ENCODE assay signal across 9 mouse cellular contexts in the genomic region with DNA sequence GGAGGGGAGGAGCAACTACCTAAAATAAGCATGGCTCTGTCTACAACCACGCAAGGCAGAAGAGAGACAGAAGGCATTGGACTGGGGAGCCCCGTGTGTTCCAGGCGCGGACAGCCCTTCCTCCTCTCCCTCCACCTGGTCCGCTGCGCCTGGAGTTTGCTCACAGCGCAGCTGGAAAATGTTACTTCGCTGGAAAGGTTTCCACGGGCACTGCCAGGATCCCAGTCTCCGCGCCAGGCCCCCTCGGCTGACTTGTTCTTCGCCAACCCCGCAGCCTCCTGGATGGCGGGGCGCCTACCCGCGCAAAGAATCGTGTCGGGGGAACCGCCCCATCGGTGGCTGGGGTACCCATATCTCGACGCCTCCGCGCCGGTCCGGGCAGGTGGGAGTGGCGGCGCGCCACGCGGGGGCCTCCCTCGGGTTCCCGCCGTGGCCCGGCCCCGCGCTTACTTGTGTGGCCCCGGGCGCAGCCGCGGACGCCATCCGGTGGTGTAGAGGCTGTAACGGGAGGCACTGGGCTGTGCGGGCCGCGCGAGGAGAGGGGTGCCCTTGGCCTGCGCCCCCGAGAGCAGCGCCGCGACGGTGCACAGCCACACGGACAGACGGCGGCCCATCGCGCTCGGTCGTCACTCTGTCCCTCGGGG. TPM values are rescaled to one million over a fixed set of nuclear protein-coding genes. Genes with fewer than 3 reads are reported as not detected.
A peak's percentile ranks its signal among the peaks of the same experiment; 100 is the strongest.
DNase-seq lines count a peak whose midpoint lies in the region; ATAC-seq lines count a peak whose summit lies in the region.
"Had no signal": no experiment of that assay in that cellular context is flagged by ENCODE, and none has a peak within 500 bp of the region (broad histone marks: within the 10 kb centered on the region; RNA-seq: fewer than 3 reads in every experiment).

No protein-coding gene starts in this region.

- no peak for DNase-seq in kidney, adult 9 months
- peak; percentile 18 for DNase-seq in embryo, embryonic 10 days (ENCODE audit: low spot score)
- DNase-seq in heart, postnatal 10 days = peak; percentile 24 to 39
- DNase-seq in midbrain, embryonic 10.5 days (ENCODE audit: low spot score) = peak; percentile 48
- DNase-seq in MN1 (ENCODE audit: low spot score) = no peak
- DNase-seq in layer of hippocampus, adult 11-12 months (ENCODE audit: low spot score) = no peak

- peaks cover 21% of the 10 kb centered on the region for H3K4me1 ChIP-seq in kidney, embryonic 15.5 days
- H3K4me1 ChIP-seq in midbrain, embryonic 10.5 days = peaks cover 19% of the 10 kb centered on the region

- peak overlapping the region; percentile 92 for H3K4me2 ChIP-seq in kidney, embryonic 15.5 days

- no peaks in the 10 kb centered on the region for H3K9me3 ChIP-seq in kidney, embryonic 15.5 days (replicated peaks)
- H3K9me3 ChIP-seq in midbrain, embryonic 10.5 days (replicated peaks) = no peaks in the 10 kb centered on the region

- intact Hi-C loops in heart, postnatal 10 days (cut with DNase I) = no loop called here

- H3K27me3 ChIP-seq in kidney, embryonic 15.5 days = peaks cover 53% of the 10 kb centered on the region
- H3K27me3 ChIP-seq in midbrain, embryonic 10.5 days (ENCODE audit: low read depth, poor library complexity, severe bottlenecking) = peaks cover 92% of the 10 kb centered on the region

- peak; percentile 77 for ATAC-seq in kidney, embryonic 15.5 days (replicated peaks; ENCODE audit: low FRiP score)
- no peak for ATAC-seq in megakaryocyte-erythroid progenitor cell, adult 5-6 weeks (replicated peaks; ENCODE audit: low FRiP score, low TSS enrichment, poor library complexity, severe bottlenecking)

- no peak overlapping the region for H3K27ac ChIP-seq in kidney, embryonic 15.5 days
- peak overlapping the region; percentile 84 for H3K27ac ChIP-seq in midbrain, embryonic 10.5 days (replicated peaks)

- peak overlapping the region; percentile 58 for H3K4me3 ChIP-seq in kidney, embryonic 15.5 days (replicated peaks)
- H3K4me3 ChIP-seq in midbrain, embryonic 10.5 days = peak overlapping the region; percentile 66

- WGBS in kidney, embryonic 15.5 days = 1% methylated on average over 56 of the region's 64 CpGs
- WGBS in midbrain, embryonic 10.5 days = 3% methylated on average over 64 of the region's 64 CpGs

- H3K9ac ChIP-seq in kidney, embryonic 15.5 days = peak overlapping the region; percentile 50

- 0 out of 2 replicates have a peak, but pooled peaks cover under 1% of the 10 kb centered on the region for H3K36me3 ChIP-seq in kidney, embryonic 15.5 days
- peaks cover 24% of the 10 kb centered on the region for H3K36me3 ChIP-seq in midbrain, embryonic 10.5 days
- H3K36me3 ChIP-seq: G1E had no signal

RNA-seq across cellular contexts. Expression of a gene that starts 0.4 kb away (rescaled TPM):
- 7.0 and 14.8 TPM in 2 replicates for polyA plus RNA-seq in kidney, embryonic 15.5 days (2015; fragmentation: Nextera tagmentation; extraction: Ambion mirVana)
- total RNA-seq in heart, postnatal 10 days (2021) = 10 to 100 TPM; 13.0 to 14.5 TPM
- 4.5 and 6.0 TPM in 2 replicates for polyA plus RNA-seq in midbrain, embryonic 10.5 days (2016; fragmentation: Nextera tagmentation; extraction: Ambion mirVana)
- total RNA-seq in megakaryocyte-erythroid progenitor cell, adult 5-6 weeks (2014; fragmentation: Nextera tagmentation) = not detected in 2 replicates
- total RNA-seq in megakaryocyte-erythroid progenitor cell, adult 5-6 weeks (2017) = not detected in 2 replicates
- polyA plus RNA-seq: G1E had no signal

RNA-seq across cellular contexts. Expression of a gene that starts 31.2 kb away (rescaled TPM):
- polyA plus RNA-seq in kidney, embryonic 15.5 days (2015; fragmentation: Nextera tagmentation; extraction: Ambion mirVana) = 3.0 and 3.8 TPM in 2 replicates
- total RNA-seq in heart, postnatal 10 days (2021) = 1 to 10 TPM; 2.3 to 5.1 TPM
- 0.25 and 0.29 TPM in 2 replicates for polyA plus RNA-seq in midbrain, embryonic 10.5 days (2016; fragmentation: Nextera tagmentation; extraction: Ambion mirVana)
- not detected in 2 replicates for total RNA-seq in megakaryocyte-erythroid progenitor cell, adult 5-6 weeks (2014; fragmentation: Nextera tagmentation)
- not detected in 2 replicates for total RNA-seq in megakaryocyte-erythroid progenitor cell, adult 5-6 weeks (2017)

RNA-seq across cellular contexts. Expression of a gene that starts 38.9 kb away (rescaled TPM):
- 13.9 and 14.5 TPM in 2 replicates for polyA plus RNA-seq in kidney, embryonic 15.5 days (2015; fragmentation: Nextera tagmentation; extraction: Ambion mirVana)
- 10 to 100 TPM; 39.1 to 56.8 TPM for total RNA-seq in heart, postnatal 10 days (2021)
- polyA plus RNA-seq in midbrain, embryonic 10.5 days (2016; fragmentation: Nextera tagmentation; extraction: Ambion mirVana) = 5.9 and 8.9 TPM in 2 replicates
- 4.9 and 6.4 TPM in 2 replicates for total RNA-seq in megakaryocyte-erythroid progenitor cell, adult 5-6 weeks (2014; fragmentation: Nextera tagmentation)
- total RNA-seq in megakaryocyte-erythroid progenitor cell, adult 5-6 weeks (2017) = 4.5 and 5.6 TPM in 2 replicates

Comparison
In these comparisons a context has a peak if more than half of its experiments do, and no peak if none do; other contexts are left out.
1. DNase-seq: peak in embryo, embryonic 10 days (single experiment), heart, postnatal 10 days (2 of 2) and midbrain, embryonic 10.5 days (single experiment); none in kidney, adult 9 months (single experiment), MN1 (single experiment) and layer of hippocampus, adult 11-12 months (single experiment).
2. RNA of a gene that starts 0.4 kb away (total RNA-seq): 13.0 to 14.5 TPM in heart, postnatal 10 days; not detected in megakaryocyte-erythroid progenitor cell, adult 5-6 weeks; every median in the first group is over 10 times any median in the second.
3. RNA of a gene that starts 38.9 kb away (total RNA-seq): 39.1 to 56.8 TPM in heart, postnatal 10 days; 4.5 to 6.4 TPM in megakaryocyte-erythroid progenitor cell, adult 5-6 weeks; every median in the first group is over 4 times any median in the second.